Mouse (Mus musculus): ENCODE data around the gene Olfr6. TPM values are rescaled to one million over a fixed set of nuclear protein-coding genes. Genes with fewer than 3 reads are reported as not detected.
"Not testable (repeated sequence)": the region's sequence is repeated elsewhere in the genome, so short reads cannot be mapped to it uniquely, and the experiment has no call there.

The Olfr6 gene
- total RNA-seq (2017) = not detected in 3 replicates

DNA sequence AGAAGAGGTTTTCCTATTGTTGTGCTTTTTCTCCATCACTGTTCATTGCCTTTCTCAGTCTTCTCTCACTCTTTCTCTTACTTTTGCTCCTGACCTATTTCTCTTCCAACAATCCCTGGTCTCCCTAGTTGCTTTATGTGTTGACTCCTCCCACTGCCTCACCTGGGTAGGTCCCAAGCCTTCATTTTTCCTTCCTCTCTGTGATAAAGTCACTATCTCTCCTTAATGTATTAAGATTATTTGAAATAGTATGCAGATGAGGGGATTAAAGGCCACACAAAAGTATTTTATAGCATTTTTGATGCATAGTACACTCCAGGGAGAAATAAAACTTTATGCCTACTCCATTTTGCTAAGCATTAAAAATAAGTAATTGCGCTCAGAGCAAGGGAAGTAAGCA lies at the start of gene Olfr6:
Gene Olfr6 (minus strand): TSS at position 101 of the 400 bp plus-strand sequence.
- ATAC-seq (replicated peaks; ENCODE audit: insufficient number of reproducible peaks, low FRiP score, low TSS enrichment, poor library complexity, severe bottlenecking) = no peak

DNA sequence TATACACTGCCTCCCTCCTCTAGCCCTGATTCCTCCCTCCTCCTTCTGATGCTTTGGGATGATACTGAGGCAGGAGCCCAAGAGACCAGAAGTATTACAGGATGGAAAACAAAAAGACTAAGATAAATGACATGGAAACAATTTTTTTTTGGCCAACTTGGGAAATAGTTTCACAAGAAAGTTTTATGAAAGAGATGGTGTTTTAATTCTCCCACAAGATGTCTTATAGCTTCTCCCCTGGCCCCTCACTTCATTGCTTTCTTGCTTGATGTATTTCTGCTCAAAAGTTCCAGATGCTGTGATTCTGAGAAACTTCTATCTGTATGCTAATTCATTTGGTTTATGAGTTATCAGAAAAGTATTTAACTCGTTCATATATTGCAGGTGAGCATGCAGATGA lies 42.2 kb upstream of the Olfr6 start, which contains the start of gene Olfr2:
Gene Olfr2 (minus strand): TSS at position 101 of the 400 bp plus-strand sequence.
- ATAC-seq (replicated peaks; ENCODE audit: insufficient number of reproducible peaks, low FRiP score, low TSS enrichment, poor library complexity, severe bottlenecking) = no peak

DNA sequence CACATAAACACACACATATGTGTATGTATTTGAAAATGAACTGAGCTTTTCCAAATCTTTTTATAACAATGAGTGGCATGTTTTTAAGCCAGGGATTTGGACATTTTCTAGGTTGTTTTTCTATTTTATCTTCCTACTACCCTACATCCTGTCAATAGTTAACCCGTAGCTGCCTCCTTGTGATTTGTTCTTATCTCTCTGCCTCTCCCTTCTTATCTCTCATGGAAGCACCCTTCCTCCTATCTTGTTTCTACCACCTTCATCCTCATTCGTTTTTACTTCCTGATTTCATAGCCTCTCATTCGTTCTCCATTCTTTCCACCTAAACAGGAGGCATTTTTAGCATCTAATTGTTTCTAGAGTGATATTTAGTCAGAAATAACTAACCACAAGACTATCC lies 40.4 kb upstream of the Olfr6 start:
- no peak for ATAC-seq (replicated peaks; ENCODE audit: insufficient number of reproducible peaks, low FRiP score, low TSS enrichment, poor library complexity, severe bottlenecking)

DNA sequence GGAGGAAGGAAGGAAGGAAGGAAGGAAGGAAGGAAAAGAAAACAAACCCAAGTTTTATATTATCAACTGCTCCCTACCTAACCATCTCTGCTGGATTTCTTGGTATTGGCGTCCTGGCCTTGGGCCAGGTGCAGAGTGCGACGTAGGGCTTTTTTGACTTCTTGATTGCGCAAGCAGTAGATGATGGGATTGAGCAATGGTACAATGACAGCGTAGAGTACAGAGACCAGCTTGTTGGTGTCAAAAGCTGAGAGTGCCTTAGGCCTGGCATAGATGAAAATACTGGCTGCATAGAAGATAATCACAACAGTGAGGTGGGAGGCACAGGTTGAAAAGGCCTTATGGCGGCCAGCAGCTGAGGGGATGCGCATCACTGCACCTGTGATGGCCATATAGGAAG lies 37.1 kb upstream of the Olfr6 start:
- ATAC-seq (replicated peaks; ENCODE audit: insufficient number of reproducible peaks, low FRiP score, low TSS enrichment, poor library complexity, severe bottlenecking) = no peak

DNA sequence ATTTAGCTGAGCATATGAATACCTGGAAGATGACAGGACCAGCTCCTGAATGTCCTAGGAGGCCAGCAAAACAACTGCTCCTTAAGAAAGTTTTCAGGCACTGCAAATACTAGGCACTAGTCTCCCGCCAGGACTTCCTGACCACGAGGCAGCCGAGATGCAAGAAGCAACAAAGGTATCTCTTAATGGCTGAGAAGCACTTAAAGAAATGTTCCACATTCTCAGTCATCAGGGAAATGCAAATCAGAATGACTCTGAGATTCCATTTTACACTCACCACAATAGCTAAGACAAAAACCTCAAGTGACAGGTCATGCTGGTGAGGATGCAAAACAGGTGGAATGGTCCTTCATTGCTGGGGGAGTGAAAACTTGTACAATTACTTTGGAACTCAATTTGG lies 21.5 kb upstream of the Olfr6 start:
- ATAC-seq (replicated peaks; ENCODE audit: insufficient number of reproducible peaks, low FRiP score, low TSS enrichment, poor library complexity, severe bottlenecking) = no peak

DNA sequence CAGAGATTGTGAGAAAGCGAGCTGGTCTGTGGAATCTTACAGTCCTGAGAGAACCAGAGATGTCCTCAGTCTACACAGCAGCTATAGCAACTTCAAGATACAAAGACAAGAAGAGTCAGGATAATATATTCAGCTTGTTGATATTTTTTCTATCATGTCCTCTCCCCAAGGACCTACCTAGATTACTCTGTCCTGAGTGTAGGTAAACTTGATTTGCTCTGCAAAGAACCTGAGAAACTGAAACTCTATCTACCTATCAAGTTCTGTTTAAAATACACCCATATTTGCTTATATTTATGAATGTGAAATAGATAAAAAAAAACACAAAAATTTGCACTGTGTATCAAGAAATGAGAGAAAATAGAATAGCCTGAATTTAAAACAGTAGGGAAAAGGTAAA lies 11.6 kb upstream of the Olfr6 start, which contains the start of gene Olfr711:
Gene Olfr711 (minus strand): TSS at position 101 of the 400 bp plus-strand sequence.
- ATAC-seq (replicated peaks; ENCODE audit: insufficient number of reproducible peaks, low FRiP score, low TSS enrichment, poor library complexity, severe bottlenecking) = no peak

DNA sequence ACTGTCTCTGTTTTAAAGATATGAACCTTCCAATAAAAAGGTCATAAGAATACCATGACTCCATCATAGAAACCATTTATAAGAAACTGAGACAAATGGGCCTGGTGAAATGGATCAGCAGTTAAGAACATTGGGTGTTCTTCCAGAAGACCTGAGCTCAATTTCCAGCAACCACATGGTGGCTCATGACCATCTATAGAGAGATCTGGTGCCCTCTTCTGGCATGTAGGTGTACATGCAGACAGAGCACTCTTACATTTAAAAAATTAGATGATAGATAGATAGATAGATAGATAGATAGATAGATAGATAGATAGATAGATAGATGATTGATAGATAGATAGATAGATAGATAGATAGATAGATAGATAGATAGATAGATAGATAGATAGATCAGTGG lies 3.8 kb upstream of the Olfr6 start:
- ATAC-seq (replicated peaks; ENCODE audit: insufficient number of reproducible peaks, low FRiP score, low TSS enrichment, poor library complexity, severe bottlenecking) = not testable (repeated sequence)

DNA sequence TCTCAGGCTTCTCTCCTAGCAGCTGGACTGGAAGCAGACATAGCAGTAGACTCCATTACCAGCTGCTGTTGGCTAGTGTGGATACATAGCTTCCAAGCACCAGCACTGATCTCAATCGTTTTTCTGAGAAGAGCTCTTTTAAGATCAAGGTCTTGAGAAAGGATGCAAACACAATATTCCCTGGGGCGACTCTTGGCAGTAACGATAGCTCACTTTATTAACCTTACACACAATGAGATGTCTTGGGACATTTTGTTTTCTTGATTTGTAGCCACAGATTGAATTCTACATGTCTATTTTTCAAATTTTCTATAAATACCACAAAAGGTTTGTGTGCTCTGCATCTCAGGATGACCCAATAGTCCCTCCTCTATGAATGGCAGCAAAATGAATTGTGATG lies 15.5 kb downstream of the Olfr6 start, which contains the start of gene Olfr710:
Gene Olfr710 (minus strand): TSS at position 101 of the 400 bp plus-strand sequence.
- ATAC-seq (replicated peaks; ENCODE audit: insufficient number of reproducible peaks, low FRiP score, low TSS enrichment, poor library complexity, severe bottlenecking) = no peak

DNA sequence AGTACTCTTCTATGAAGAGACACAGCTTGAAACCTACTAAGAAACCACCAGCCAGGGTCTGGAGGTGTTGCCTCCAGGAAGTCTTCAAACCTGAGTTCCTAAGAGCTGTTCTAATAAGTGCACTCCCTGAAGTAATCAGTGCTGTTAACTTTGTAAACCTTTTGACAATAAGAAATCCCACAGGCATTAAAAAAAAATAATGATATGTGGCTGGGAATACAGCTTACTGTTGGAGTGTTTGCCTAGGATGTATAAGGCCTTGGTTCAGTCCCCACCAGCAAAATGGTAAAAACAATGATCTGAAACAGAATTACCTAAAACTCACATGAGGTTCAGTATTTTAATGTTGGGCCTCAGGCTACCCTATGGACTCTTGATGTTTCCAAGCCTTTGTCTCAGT lies 31.6 kb downstream of the Olfr6 start, which contains the start of gene Olfr709-ps1:
Gene Olfr709-ps1 (minus strand): TSS at position 101 of the 400 bp plus-strand sequence.
- ATAC-seq (replicated peaks; ENCODE audit: insufficient number of reproducible peaks, low FRiP score, low TSS enrichment, poor library complexity, severe bottlenecking) = no peak

DNA sequence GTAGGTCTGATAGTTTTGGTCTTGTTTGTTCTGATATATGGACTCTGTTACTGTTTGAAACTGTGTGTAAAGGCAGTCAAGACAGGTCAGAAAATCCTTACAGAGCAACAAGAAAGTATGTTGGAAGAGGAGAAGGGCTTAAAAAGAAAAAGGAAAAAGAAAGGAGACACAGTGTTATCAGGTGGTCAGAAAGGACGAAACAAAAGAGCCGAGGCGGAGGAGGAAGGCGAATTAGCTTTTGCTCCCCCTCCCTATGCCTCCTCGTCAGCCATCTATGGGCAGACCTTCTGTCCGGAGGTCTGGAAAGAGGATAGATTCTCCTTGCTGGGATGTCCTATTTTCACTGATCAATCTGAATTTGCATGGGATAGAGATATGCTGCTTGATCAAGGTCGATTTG lies 42.8 kb downstream of the Olfr6 start:
- not testable (repeated sequence) for ATAC-seq (replicated peaks; ENCODE audit: insufficient number of reproducible peaks, low FRiP score, low TSS enrichment, poor library complexity, severe bottlenecking)

DNA sequence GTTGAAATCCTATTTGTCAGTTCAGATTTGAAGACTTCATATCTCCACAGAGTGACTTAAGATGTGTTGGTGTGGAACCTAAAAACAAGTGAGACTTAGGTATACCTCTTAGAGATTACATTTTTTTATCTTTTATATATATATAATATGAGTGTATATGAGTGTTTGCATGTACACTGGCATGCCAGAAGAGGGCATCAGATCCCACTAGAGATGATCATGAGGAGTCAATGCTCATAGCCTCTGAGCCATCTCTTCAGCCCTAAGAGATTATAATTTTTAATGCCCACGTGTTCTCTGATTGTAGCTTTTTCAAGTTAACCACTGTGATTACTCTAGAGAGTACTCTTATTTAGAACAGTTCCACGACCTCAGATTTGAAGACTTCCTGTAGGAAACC lies 56.1 kb downstream of the Olfr6 start, which contains the start of gene Olfr1532-ps1:
Gene Olfr1532-ps1 (plus strand): TSS at position 326 of the 400 bp plus-strand sequence.
- no peak for ATAC-seq (replicated peaks; ENCODE audit: insufficient number of reproducible peaks, low FRiP score, low TSS enrichment, poor library complexity, severe bottlenecking)

Other genes with a start within 250 kb of the Olfr6 start
- not detected in 3 replicates for gene Olfr695, start 247.5 kb downstream of the Olfr6 start, total RNA-seq (2017)
- not detected in 3 replicates for gene Olfr697, start 221.5 kb downstream of the Olfr6 start, total RNA-seq (2017)
- gene Olfr698, start 208.5 kb downstream of the Olfr6 start, total RNA-seq (2017) = not detected in 3 replicates
- gene Olfr699, start 170.7 kb downstream of the Olfr6 start, total RNA-seq (2017) = not detected in 3 replicates
- not detected in 3 replicates for gene Olfr700, start 155.1 kb downstream of the Olfr6 start, total RNA-seq (2017)
- not detected in 3 replicates for gene Olfr701, start 149.8 kb downstream of the Olfr6 start, total RNA-seq (2017)
- not detected in 3 replicates for gene Olfr702, start 130.0 kb downstream of the Olfr6 start, total RNA-seq (2017)
- gene Olfr703, start 120.6 kb downstream of the Olfr6 start, total RNA-seq (2017) = not detected in 3 replicates
- not detected in 3 replicates for gene Olfr704, start 100.8 kb downstream of the Olfr6 start, total RNA-seq (2017)
- gene Olfr705, start 87.0 kb downstream of the Olfr6 start, total RNA-seq (2017) = not detected in 3 replicates
- gene Olfr706, start 75.8 kb downstream of the Olfr6 start, total RNA-seq (2017) = not detected in 3 replicates
- not detected in 3 replicates for gene Olfr707, start 62.7 kb downstream of the Olfr6 start, total RNA-seq (2017)
- gene Olfr1532-ps1, start 55.9 kb downstream of the Olfr6 start, total RNA-seq (2017) = not detected in 3 replicates
- not detected in 3 replicates for gene Olfr709-ps1, start 31.7 kb downstream of the Olfr6 start, total RNA-seq (2017)
- not detected in 3 replicates for gene Olfr710, start 15.6 kb downstream of the Olfr6 start, total RNA-seq (2017)
- not detected in 3 replicates for gene Olfr711, start 11.5 kb upstream of the Olfr6 start, total RNA-seq (2017)
- gene Olfr2, start 42.1 kb upstream of the Olfr6 start, total RNA-seq (2017) = not detected in 3 replicates
- gene Olfr713, start 67.2 kb upstream of the Olfr6 start, total RNA-seq (2017) = not detected in 3 replicates
- not detected in 3 replicates for gene Olfr714, start 107.0 kb upstream of the Olfr6 start, total RNA-seq (2017)
- gene Olfr17, start 129.3 kb upstream of the Olfr6 start, total RNA-seq (2017) = not detected in 3 replicates
- gene Olfr715b, start 146.4 kb upstream of the Olfr6 start, total RNA-seq (2017) = not detected in 3 replicates
- not detected in 3 replicates for gene Olfr715, start 167.1 kb upstream of the Olfr6 start, total RNA-seq (2017)
- not detected in 3 replicates for gene Olfr716, start 174.4 kb upstream of the Olfr6 start, total RNA-seq (2017)
- gene Nlrp14, start 203.1 kb upstream of the Olfr6 start, total RNA-seq (2017) = not detected in 3 replicates
- not detected in 3 replicates for gene Rbmxl2, start 245.5 kb upstream of the Olfr6 start, total RNA-seq (2017)